Mouse (Mus musculus): ENCODE data around the gene Bud13.
A peak's percentile ranks its signal among the peaks of the same experiment; 100 is the strongest.
"Not testable (repeated sequence)": the region's sequence is repeated elsewhere in the genome, so short reads cannot be mapped to it uniquely, and the experiment has no call there.

Bud13 gene

DNA sequence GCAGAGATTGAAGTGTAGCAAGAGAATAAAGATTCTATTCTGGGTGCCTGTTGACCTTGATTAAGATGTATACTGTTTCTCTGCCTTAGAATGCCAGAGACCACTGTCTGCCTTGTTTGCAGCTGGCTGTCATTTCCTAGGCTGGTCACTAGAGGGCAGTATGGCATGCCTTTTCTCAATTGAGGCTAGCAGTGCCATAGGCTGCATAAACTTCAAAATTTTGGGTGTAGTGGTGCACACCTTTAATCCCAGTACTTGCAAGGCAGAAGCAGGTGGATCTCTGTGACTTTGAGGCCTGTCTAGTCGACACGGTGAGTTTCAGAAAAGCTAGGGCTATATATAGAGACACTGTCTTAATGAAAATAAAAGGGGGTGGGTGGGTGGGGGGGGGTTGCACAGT, 19.3 kb downstream of the Bud13 start:
- no peak for DNase-seq (ENCODE audit: low spot score)

DNA sequence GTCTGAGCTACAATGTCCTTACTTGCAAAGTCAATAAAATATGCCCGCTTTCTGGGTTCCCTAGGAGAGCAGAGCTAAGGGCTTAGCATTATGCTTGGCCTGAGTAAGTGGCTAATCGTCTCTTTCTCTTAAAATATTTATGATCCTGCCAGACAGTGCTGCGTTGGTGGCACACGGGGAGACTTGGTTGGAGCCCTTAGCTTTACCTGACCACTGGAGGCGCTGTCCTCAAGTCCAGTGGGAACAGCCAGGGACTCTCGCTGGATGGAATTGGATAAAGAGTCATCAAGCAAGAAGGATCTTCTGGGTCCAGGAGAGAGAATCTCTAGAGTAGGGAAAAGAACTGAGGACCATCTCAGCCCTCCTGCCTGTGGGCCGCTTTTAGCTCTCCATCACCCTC, 26.3 kb downstream of the Bud13 start:
- DNase-seq (ENCODE audit: low spot score): no peak

DNA sequence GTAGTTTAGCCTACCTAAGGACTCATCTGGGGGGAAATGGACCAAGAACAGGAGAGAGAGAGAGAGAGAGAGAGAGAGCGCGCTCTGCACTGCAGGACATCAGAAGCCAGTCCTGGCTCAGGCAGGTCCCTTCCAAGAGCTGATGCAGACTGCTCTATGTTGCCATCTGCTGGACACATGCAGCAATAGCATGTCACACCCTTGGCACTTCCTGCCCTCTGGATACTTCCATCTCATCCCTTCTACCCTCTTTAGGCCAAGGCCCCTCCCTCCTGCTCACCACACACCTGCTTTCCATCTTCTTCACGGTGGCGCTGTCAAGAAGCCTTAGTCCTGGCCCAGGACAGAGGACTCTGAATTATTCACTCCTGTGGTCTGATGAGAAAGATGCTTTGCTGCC, 31.7 kb downstream of the Bud13 start:
- DNase-seq (ENCODE audit: low spot score): peak; percentile 35

DNA sequence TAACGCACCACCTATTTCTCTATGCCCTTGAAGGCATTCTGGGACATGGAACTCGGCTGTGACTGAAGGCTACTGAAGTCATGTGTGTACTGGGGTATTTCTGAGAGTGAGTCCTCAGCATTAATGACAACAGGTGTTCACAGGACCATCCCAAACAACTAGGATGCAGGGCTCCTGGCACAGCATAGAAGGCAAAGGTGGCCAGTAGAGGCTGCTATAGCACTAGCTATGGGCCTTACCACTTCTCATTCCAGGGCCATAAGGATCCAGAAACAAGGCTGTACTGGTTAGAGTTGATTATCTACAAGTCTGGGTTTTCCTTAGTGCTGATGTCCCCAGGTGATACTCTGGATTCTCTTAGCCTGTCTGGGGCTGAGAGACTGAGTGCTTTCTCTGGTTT, 32.1 kb downstream of the Bud13 start:
- DNase-seq (ENCODE audit: low spot score): no peak

DNA sequence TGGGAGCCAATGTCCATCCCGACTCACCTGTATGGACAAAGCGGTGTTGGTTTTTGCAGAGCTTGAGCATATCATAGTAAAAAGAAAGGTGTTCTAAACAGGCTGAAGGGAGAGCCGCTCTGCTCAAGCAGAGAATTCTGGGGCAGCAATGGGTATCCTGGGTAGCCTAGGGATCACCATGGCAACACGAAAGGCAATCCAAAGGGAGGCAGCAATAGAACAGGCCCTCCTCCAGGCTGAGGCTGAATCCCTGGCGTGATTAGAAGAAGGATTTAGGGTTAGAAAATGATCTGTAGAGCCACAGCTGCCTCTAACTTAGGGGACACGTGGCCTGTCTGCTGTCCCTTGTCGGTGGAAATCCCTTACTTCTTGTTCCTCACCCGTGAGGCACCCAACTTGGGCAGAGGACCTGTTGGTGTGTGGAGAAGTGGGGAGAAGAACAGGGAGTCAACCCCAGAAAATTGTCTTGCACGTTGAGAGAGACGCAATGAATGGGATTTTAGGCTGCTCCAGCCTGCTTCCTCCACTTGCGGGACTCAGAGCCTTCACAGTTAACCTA, 33.1 kb downstream of the Bud13 start:
- DNase-seq (ENCODE audit: low spot score): no peak

DNA sequence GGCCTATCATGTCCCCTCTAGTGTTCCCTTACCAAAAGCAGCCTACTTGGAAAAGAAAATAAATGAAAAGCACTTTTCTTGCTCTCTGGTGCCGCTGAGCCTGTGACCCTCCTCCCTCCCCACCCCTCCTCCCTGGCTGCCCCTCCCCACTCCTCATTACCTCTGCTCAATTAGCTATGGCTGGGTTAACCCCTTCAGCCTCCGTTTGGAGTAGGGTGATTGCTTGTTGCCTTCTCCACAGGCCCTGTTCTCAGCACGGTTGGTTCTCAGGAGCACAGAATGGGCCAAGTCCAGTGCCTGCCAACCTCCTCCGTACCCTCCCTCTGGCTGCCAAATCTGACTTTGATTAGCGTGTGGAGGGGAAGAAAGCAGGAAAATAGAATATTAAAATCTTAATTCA, 33.6 kb downstream of the Bud13 start:
- no peak for DNase-seq (ENCODE audit: low spot score)

DNA sequence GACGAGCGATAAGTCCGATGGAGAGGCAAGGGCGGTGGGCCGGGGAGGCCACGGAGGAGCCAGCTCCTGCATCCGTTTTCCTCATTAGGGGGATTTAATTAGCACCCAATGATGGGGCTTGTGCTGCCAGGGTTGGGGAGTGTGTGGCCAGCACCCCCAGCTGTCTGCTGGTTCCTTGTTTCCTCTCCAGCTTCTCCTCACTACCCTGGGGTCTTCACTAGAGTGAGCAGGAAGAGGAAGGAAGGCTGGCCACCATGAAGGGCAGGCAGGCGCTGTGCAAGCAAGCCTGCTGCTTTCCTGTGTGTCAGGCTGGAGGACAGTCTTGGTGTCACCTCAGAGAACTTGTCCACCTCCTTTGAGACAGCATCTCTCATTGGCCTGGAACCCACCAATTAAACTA, 34.1 kb downstream of the Bud13 start:
- DNase-seq (ENCODE audit: low spot score): no peak

DNA sequence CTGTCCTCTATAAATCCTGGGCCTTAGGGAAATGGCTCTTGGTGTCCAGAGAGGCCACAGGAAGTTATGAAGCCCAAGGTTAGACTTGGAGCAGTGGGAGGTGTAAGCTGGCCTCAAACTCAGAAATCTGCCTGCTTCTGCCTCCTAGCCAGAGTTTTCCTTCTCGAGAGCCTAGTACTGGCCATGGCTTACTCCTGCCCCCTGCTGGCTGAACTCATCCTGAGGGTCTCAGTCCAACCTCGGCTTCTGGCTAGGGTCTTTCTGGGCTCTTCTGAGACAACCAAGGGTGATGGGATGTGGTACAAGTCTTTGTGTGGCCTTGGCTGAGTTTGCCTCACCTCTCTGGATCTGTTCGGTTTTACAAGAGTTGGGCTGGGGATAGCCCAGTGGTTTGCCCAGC, 35.1 kb downstream of the Bud13 start:
- no peak for DNase-seq (ENCODE audit: low spot score)

DNA sequence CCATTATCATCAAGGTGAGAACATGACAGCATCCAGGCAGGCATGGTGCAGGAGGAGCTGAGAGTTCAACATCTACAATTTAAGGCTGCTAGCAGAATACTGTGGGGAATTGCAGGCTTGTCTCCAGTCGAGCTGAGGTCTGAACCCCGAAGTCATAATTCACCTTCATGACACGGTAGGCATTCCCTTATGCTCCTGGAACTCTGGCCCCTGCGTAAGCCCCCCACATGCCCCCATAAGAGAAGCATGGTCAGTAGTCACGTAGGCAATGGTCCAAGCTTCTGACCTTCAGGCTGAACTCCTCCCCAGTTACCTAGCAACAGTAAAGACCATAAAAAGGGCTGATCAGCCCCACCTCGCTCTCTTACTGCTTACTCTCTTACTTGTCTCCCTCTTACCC, 37.1 kb downstream of the Bud13 start, which contains the start of gene 4931429L15Rik:
Gene 4931429L15Rik (minus strand): TSS at position 101 of the 400 bp plus-strand sequence.
- not testable (repeated sequence) for DNase-seq (ENCODE audit: low spot score)

DNA sequence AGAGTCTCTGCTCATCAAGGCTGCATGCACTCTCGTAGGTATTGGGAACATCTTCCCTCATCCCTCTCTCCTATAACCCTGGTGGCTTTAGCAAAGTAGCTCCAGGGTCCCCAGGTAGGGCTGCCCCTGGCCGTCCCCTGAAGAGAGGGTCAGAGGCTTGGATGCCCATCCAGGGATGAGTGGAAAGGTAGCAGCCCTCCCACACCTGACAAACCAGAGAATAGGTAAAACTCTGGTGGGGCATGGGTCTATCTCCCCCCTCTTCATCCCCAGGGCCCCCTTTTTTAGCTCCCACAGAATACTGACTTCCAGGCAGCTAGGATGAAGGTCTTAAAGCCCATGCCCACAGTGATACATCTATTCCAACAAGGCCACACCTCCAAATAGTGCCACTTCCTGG, 37.7 kb downstream of the Bud13 start:
- no peak for DNase-seq (ENCODE audit: low spot score)

DNA sequence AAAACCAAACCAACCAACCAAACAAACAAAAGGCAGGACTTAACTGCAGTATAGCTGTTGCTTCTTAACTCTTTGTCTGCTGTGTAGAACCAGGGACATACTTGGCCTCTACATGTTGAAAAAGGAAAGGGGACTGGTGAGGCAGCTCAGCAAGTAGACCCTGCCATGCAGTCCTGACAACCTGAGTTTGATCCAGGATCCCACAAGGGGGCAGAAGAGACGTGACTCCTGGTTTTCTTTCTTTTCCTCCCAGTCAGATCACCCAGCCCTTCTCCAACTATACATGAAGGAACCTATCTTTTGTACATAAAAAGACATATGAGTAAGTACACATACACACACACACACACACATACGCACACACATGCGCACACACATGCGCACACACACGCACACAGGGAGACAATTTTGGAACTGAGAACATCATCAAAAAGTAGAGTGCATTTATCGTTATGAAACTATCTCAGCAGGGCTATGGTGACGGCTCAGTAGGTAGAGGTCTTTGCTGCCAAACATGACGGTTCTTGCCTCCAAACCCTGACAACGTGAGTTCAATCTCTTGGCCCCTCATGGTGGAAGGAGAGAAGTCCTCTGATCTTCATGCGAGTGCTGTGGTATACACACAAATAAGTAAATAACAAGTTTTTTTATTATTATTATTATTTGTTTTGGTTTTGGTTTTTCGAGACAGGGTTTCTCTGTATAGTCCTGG, 44.0 kb downstream of the Bud13 start:
- no peak for DNase-seq (ENCODE audit: low spot score)

DNA sequence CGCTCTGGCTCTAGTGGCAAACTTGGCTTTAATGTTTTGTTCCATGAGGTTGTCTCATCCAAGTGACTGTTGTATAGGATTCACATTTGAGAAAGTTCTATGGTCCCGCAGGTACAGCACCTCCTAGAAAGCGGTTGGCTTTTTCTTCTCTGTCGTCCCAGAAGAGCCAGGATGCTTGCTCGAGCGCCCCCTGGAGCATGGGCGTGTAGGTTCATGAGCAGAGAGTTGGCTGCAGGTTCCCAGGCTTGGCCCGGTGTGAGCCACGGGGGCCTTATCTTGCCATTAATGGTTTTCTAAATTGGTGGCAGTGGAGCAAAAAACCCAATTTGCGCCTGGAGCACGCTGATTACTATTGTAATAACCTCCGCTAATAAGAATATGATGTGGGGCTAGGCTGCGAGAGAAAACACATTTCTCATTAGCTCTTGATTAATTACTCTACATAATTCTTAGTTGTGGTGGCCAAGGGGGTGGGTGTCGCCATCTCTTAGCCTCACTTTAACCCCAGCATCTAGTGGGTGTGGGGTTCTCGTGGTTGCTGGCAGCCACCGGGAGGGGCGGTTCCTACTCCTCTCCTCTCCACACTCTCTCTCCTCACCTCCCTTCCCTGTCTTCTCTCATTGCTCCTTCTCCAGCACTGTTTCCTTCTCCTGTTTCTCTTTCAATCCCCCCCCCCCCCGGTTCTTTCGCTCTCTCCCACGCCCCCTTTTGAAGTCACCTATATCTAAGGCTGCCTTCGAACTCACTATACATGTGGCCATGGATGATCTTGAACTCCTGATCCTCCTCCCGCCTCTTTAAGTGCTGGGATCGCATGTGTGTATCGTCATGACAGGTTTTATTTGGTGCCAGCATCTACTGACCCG, 45.1 kb downstream of the Bud13 start:
- no peak for DNase-seq (ENCODE audit: low spot score)

DNA sequence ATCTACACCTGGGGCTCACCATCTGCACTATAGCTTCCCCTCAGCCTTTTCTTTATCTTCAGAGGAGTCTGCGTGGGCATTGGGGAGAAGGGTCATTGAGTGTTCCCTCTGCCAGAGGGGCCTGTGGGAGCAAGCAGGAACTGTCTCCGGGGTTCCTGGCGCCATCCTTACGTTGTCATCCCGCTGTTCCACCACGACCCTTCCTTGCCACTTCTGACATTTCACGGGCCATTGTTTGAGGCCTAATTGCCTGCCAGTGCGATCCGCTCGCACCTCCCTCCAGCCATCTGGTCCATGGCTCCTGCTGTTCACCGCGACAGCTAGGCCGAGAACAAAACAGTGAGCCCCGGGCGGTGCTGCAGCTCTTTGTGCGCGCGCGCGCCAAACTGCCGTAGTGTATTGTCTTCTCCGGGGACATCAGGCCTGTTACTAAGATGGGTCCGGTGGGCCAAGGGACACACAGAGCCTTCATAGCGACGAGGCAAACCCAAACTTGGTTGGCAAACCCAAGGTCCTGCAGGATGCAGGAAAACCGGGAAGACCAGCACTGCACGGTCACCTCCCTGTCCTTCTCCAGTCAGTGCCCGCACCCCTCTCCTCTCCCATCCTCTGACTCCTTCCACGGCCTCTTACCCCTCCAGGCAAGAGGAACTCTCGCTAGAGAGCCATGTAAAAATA, 45.9 kb downstream of the Bud13 start:
- DNase-seq (ENCODE audit: low spot score): no peak

DNA sequence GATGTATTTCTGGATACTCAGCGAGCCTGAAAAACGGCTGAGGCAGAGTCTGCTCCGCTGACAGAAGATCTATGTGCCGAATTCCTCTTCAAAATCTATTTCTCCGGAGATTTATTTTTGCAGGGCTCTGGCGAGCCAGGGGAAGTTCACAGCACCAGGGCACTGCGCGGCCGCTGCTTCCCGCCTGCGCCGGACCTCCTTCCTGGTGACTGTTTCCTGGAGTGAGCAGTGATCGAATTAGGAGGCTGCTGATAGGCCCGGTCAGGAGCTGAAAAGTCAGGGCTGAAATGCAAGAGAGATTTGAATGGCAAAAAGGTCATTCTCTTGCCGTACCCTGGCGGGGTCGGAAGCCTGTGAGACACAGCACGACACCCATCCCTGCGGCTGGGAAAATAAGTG, 46.4 kb downstream of the Bud13 start:
- no peak for DNase-seq (ENCODE audit: low spot score)

DNA sequence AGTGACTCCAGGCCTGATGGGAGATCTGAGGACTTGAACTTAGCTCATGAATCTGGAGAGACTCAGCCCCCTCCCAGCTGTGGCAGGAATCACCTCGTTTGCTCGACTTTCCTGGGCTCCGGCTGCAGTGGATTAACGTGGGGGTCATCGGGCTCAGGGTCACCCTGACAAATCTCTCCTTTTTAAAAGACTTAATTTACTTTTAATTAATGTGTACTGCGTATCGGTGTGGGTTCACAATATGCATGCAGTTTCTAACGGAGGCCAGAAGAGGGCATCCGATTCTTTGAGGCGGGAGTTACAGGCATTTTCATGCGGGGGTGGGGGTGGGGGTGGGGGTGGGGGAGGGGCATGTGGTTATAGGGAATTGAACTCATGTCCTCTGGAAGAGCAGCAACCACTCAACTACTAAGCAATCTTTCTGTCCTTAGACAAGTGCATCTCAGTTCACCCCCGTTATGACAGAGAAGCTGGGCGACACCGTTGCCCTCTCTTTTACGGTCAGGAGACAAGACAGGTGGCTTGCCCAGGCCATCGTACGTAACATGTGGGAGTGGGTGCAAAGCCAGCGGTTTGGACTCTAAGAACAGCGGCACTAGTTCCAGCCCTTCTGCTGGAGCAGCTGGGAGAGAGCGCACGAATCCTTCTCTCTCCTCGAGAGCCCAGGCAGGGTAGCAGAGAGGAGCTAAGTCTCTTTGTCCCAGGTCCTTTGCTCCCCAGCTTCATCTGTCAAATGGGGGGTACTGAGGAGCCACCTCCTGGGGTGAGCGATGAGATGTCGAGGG, 47.2 kb downstream of the Bud13 start:
- DNase-seq (ENCODE audit: low spot score): no peak

DNA sequence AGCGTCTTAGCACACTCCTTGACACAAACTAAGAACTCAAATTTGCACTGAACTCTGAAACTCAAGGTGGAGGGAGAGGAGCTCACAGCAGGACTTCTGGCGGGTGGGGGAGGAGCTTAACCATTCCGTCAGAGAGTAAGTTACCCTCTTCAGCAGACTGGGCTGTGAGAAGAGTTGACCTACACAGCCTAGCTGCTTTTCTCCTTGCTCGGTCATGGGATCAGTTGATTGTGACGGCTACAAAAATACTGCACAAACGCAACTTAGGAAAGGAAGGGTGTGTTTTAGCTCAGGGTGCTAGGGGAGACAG, 47.7 kb downstream of the Bud13 start:
- DNase-seq (ENCODE audit: low spot score): no peak

DNA sequence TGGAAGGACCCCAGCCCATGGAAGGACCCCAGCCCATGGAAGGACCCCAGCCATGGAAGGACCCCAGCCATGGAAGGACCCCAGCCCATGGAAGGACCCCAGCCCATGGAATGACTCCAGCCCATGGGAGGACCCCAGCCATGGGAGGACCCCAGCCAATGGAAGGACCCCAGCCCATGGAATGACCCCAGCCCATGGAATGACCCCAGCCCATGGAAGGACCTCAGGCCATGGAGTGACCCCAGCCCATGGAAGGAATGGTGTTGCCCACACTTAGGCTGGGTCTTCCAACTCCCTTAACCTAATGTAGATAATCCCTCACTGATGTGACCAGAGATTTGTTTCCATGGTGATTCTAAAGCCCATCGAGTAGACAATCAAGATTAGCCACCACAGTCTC, 48.5 kb downstream of the Bud13 start:
- no peak for DNase-seq (ENCODE audit: low spot score)

DNA sequence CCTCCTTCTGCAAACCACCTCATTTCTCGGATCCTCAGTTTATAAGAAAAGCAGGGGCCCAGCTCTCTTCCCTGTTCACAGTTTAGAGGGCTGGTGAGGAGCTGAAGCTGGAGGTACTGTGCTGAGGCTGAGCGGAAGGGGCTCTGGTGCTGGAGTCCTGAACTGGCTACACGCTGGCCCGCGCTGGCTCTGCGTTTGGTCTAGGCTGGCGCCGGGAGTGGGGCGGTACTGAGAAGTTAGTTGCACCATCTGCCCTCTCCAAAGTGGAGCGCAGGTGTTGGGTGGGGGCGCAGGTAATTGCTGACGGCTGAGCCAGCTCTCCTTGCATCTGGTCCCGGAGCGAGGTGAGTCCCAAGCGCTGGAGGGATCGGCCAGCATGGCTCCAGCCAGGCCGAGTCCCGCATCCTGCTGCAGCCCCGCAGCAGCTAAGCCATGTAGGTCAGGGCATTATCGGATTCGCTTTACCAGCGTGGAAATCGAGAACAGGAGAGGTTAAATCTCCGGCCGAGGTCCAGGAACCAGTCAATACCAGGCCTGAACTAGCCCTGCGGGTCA, 51.7 kb downstream of the Bud13 start:
- no peak for DNase-seq (ENCODE audit: low spot score)

DNA sequence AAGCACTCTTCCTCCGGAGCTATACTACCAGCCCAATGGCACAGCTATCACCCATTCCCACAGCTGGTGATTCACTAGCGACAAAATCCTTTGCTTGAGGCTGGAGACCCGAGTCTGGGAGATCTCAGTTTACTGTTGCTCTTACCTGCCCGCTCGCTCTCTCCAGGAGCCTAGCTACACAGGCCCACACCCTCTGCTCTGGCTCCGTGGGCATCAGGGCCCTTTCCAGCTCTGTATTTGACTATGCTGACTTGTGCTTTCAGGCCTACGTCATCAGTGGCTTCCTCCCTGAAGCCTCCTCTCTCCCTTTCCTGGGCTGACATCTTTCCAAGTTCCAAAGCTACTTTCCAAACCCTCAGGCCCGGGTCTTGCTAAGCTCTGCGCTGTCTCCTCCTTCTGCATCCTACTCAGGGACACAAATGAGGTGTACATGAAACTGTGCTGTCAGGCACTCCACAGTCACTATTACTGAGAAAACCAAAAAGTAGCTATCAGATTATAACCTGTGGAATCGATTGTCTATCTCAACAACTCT, 52.7 kb downstream of the Bud13 start:
- no peak for DNase-seq (ENCODE audit: low spot score)

DNA sequence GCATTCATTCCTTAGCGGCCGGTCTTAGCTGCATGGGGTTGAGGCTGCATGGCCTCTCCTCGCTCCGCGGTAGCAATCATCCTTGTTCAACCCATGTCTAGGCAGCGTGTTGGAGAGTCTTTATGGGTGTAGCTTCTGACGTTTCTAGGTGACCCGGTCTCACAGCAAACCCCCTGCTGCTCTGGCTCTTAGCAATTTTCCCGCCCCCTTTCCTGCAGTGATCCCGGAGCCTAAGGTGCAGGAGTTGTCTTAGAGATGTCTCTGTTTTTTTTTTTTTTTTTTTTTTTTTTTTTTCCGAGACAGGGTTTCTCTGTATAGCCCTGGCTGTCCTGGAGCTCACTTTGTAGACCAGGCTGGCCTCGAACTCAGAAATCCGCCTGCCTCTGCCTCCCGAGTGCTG, 53.5 kb downstream of the Bud13 start:
- DNase-seq (ENCODE audit: low spot score): not testable (repeated sequence)

DNA sequence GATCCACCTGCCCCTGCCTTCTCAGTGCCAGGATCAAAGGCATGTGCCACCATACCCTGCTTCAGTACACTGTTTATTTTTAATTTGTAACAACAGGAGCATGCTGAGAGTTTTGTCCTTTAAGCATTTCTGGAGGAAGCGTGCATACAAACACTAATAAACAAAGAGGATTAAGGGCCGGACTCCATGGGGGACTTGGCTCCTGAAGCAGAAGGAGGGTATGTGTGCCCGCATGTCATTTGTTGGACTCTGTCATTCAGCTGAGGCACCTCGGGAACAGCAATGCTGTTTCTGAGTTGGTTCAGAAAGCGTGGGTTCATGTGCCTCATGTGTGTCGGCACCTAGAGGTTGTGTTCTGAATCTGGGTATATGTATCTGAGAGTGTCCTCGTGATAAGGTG, 54.5 kb downstream of the Bud13 start:
- DNase-seq (ENCODE audit: low spot score): no peak
